Mouse (Mus musculus) spleen, adult 12 weeks (tissue): Measurements from ENCODE around the gene Wwox.
"Not testable (repeated sequence)": the region's sequence is repeated elsewhere in the genome, so short reads cannot be mapped to it uniquely, and the experiment has no call there.

ENCODE experiments used
- DNase-seq: peaks from one replicate; pipeline ENCODE4 v3.0.0; 2022; ENCODE audit warnings: low spot score

The Wwox gene

GRCm38 (mm10) chr8:114806826-114807420 is 367.5 kb downstream of the Wwox start:
- DNase-seq: no peak

- no peak for DNase-seq
Observed at GRCm38 (mm10) chr8:114807676-114808426, 368.4 kb downstream of the Wwox start.

- no peak for DNase-seq
Observed at GRCm38 (mm10) chr8:114810470-114810869, 371.0 kb downstream of the Wwox start.

GRCm38 (mm10) chr8:114813830-114814229 is 374.4 kb downstream of the Wwox start:
- DNase-seq: no peak

GRCm38 (mm10) chr8:114814769-114815736 is 375.6 kb downstream of the Wwox start:
- DNase-seq: peak; percentile 21

GRCm38 (mm10) chr8:114816343-114816742 is 376.9 kb downstream of the Wwox start:
- DNase-seq: peak; percentile 12

GRCm38 (mm10) chr8:114816949-114817348 is 377.5 kb downstream of the Wwox start:
- DNase-seq: no peak

- no peak for DNase-seq
Observed at GRCm38 (mm10) chr8:114821543-114821942, 382.1 kb downstream of the Wwox start.

GRCm38 (mm10) chr8:114825460-114825859 is 386.0 kb downstream of the Wwox start:
- DNase-seq: no peak

GRCm38 (mm10) chr8:114826991-114827390 is 387.5 kb downstream of the Wwox start:
- no peak for DNase-seq

- DNase-seq: not testable (repeated sequence)
Observed at GRCm38 (mm10) chr8:114827810-114828209, 388.4 kb downstream of the Wwox start.

- DNase-seq: no peak
Observed at GRCm38 (mm10) chr8:114831595-114831994, 392.1 kb downstream of the Wwox start.

- no peak for DNase-seq
Observed at GRCm38 (mm10) chr8:114832251-114832774, 392.9 kb downstream of the Wwox start.

- DNase-seq: no peak
Observed at GRCm38 (mm10) chr8:114834730-114835129, 395.3 kb downstream of the Wwox start.

GRCm38 (mm10) chr8:114839998-114840397 is 400.5 kb downstream of the Wwox start:
- DNase-seq: no peak

- DNase-seq: no peak
Observed at GRCm38 (mm10) chr8:114847666-114848065, 408.2 kb downstream of the Wwox start.

- DNase-seq: no peak
Observed at GRCm38 (mm10) chr8:114849461-114849860, 410.0 kb downstream of the Wwox start.

- DNase-seq: no peak
Observed at GRCm38 (mm10) chr8:114850014-114850870, 410.8 kb downstream of the Wwox start.

- DNase-seq: no peak
Observed at GRCm38 (mm10) chr8:114853765-114854164, 414.3 kb downstream of the Wwox start.

GRCm38 (mm10) chr8:114855833-114856232 is 416.4 kb downstream of the Wwox start:
- no peak for DNase-seq

- DNase-seq: no peak
Observed at GRCm38 (mm10) chr8:114865911-114866310, 426.5 kb downstream of the Wwox start.
